ENCODE assay signal across 8 mouse cellular contexts in genomic region chr17:72857677-72858633, GRCm38 (mm10). TPM values are rescaled to one million over a fixed set of nuclear protein-coding genes. Genes with fewer than 3 reads are reported as not detected.
A peak's percentile ranks its signal among the peaks of the same experiment; 100 is the strongest.
DNase-seq lines count a peak whose midpoint lies in the region; ATAC-seq and TF ChIP-seq lines count a peak whose summit lies in the region.

No protein-coding gene starts in this region.

- no peaks in the 10 kb centered on the region for H3K9me3 ChIP-seq in E14TG2a.4 (ENCODE audit: low read length)
- H3K9me3 ChIP-seq in hindbrain, embryonic 10.5 days: no peaks in the 10 kb centered on the region
- no peaks in the 10 kb centered on the region for H3K9me3 ChIP-seq in lung, postnatal 0 days (ENCODE audit: low read length)

- H3K27me3 ChIP-seq in E14TG2a.4 (ENCODE audit: insufficient read depth, low read length): 0 out of 2 replicates have a peak, but pooled peaks cover 4% of the 10 kb centered on the region
- no peaks in the 10 kb centered on the region for H3K27me3 ChIP-seq in hindbrain, embryonic 10.5 days (ENCODE audit: insufficient read depth, poor library complexity, severe bottlenecking)
- no peaks in the 10 kb centered on the region for H3K27me3 ChIP-seq in lung, postnatal 0 days (replicated peaks; ENCODE audit: insufficient read depth, low read length)

- no peak overlapping the region for H3K9ac ChIP-seq in lung, postnatal 0 days (replicated peaks; ENCODE audit: low read depth)

- peak; percentile 57 for ATAC-seq in lung, postnatal 0 days

- peak; percentile 46 for DNase-seq in adrenal gland, postnatal 25 days
- DNase-seq in hindbrain, embryonic 10.5 days (ENCODE audit: low spot score): peak; percentile 62
- DNase-seq in layer of hippocampus, adult 9-10 months (ENCODE audit: low spot score): peak; percentile 66
- peak; percentile 68 for DNase-seq in lung, postnatal 0 days (ENCODE audit: low spot score)
- peak; percentile 49 for DNase-seq in retina, adult 2 months (ENCODE audit: low read depth, low spot score)
- peak; percentile 56 to 67 for DNase-seq in thymus, postnatal 36 days

- H3K4me3 ChIP-seq in E14TG2a.4 (replicated peaks; ENCODE audit: low read length): no peak overlapping the region
- H3K4me3 ChIP-seq in embryonic fibroblast, embryonic 13.5 days (ENCODE audit: insufficient read depth, low read length): no peak overlapping the region
- no peak overlapping the region for H3K4me3 ChIP-seq in hindbrain, embryonic 10.5 days
- H3K4me3 ChIP-seq in lung, postnatal 0 days (ENCODE audit: low read depth, low read length): no peak overlapping the region

- H3K4me1 ChIP-seq in E14TG2a.4 (replicated peaks; ENCODE audit: low read depth, low read length): peaks cover 6% of the 10 kb centered on the region; the same call in 1 of the 2 replicates
- peaks cover under 1% of the 10 kb centered on the region for H3K4me1 ChIP-seq in embryonic fibroblast, embryonic 13.5 days (ENCODE audit: control insufficient read depth, insufficient read depth, low read length)
- no peaks in the 10 kb centered on the region for H3K4me1 ChIP-seq in hindbrain, embryonic 10.5 days (replicated peaks)
- H3K4me1 ChIP-seq in lung, postnatal 0 days (ENCODE audit: insufficient read depth, low read depth, low read length): no peaks in the 10 kb centered on the region

- H3K4me2 ChIP-seq in lung, postnatal 0 days (replicated peaks; ENCODE audit: low read depth, low read length): no peak overlapping the region

- TF ChIP-seq EP300 in lung, postnatal 0 days (IDR thresholded peaks at IDR 0.05): no peak

- whole genome bisulfite sequencing in hindbrain, embryonic 10.5 days: 60% methylated on average over 13 of the region's 13 CpGs
- 52% methylated on average over 13 of the region's 13 CpGs for WGBS in lung, postnatal 0 days

- H3K36me3 ChIP-seq in E14TG2a.4 (ENCODE audit: insufficient read depth, low read length): no peaks in the 10 kb centered on the region
- H3K36me3 ChIP-seq in hindbrain, embryonic 10.5 days: 0 out of 2 replicates have a peak, but pooled peaks cover 4% of the 10 kb centered on the region
- H3K36me3 ChIP-seq in lung, postnatal 0 days (ENCODE audit: insufficient read depth, low read length): no peaks in the 10 kb centered on the region

- no peak for TF ChIP-seq POLR2A in embryonic fibroblast, embryonic 13.5 days (IDR thresholded peaks at IDR 0.05; ENCODE audit: low read depth, low read length)

- TF ChIP-seq CTCF in E14TG2a.4 (conservative IDR thresholded peaks at IDR 0.05; ENCODE audit: low read length): peak; percentile 65; the same call in 1 of the 2 replicates
- TF ChIP-seq CTCF in embryonic fibroblast, embryonic 13.5 days (IDR thresholded peaks at IDR 0.05; ENCODE audit: borderline replicate concordance, insufficient read depth, low read length): 0 out of 2 replicates have a peak, but pooled peaks have one; percentile 4
- peak; percentile 87 for TF ChIP-seq CTCF in lung, postnatal 0 days (IDR thresholded peaks at IDR 0.05)

- no peak overlapping the region for H3K27ac ChIP-seq in embryonic fibroblast, embryonic 13.5 days (ENCODE audit: insufficient read depth, low read length)
- no peak overlapping the region for H3K27ac ChIP-seq in hindbrain, embryonic 10.5 days
- no peak overlapping the region for H3K27ac ChIP-seq in lung, postnatal 0 days (ENCODE audit: low read length)

RNA-seq across cellular contexts. Expression of gene Ypel5, which starts 21.7 kb away (rescaled TPM):
- total RNA-seq in adrenal gland, postnatal 25 days (2021): 74.9 and 90.0 TPM in 2 replicates
- 61.7 and 74.5 TPM in 2 replicates for polyA plus RNA-seq in embryonic fibroblast, embryonic 13.5 days (2011; ENCODE audit: insufficient read length, low read depth, missing spikeins)
- 34.2 and 49.1 TPM in 2 replicates for polyA plus RNA-seq in hindbrain, embryonic 10.5 days (2016; fragmentation: Nextera tagmentation; extraction: Ambion mirVana)
- polyA plus RNA-seq in lung, postnatal 0 days (2015; fragmentation: Nextera tagmentation; extraction: Ambion mirVana): 100.0 and 109 TPM in 2 replicates

Comparison
In these comparisons a context has a peak if more than half of its experiments do, and no peak if none do; other contexts are left out.
1. CTCF ChIP-seq: peak in every context shown above with its lines; median percentile 87 in lung, postnatal 0 days; 65 in E14TG2a.4; 4 in embryonic fibroblast, embryonic 13.5 days.